Mouse (Mus musculus) CH12.LX (cell line): ENCODE measurements around the gene Ebf1.

Experiments
- BHLHE40 ChIP-seq: IDR thresholded peaks from 2 replicates; pipeline ENCODE4 v1.6.1; 2011; ENCODE audit warnings: mild to moderate bottlenecking, low read depth, low read length, improper control_type of control experiment
- CTCF ChIP-seq, 2 experiments: IDR thresholded peaks in 1 of 2; conservative IDR thresholded peaks in 1 of 2; 2 replicates each; pipeline ENCODE4 v1.5.1; 2011 to 2012; ENCODE audit warnings: low read depth in 2 of 2, low read length in 2 of 2, improper control_type of control experiment in 1 of 2, inconsistent platforms in 1 of 2, mild to moderate bottlenecking in 1 of 2, moderate library complexity in 1 of 2
- JUN ChIP-seq: IDR thresholded peaks from 2 replicates; pipeline ENCODE4 v1.6.1; 2011; ENCODE audit warnings: low read depth, mild to moderate bottlenecking, low read length, improper control_type of control experiment, moderate library complexity; ENCODE audit not compliant: insufficient read depth
- TBP ChIP-seq: conservative IDR thresholded peaks from 2 replicates; pipeline ENCODE4 v1.6.1; 2011; ENCODE audit warnings: low read depth, low read length, improper control_type of control experiment
- TCF12 ChIP-seq: IDR thresholded peaks from 2 replicates; pipeline ENCODE4 v1.6.1; 2014; ENCODE audit warnings: low read depth, mild to moderate bottlenecking, inconsistent platforms, low read length, improper control_type of control experiment
- UBTF ChIP-seq: IDR thresholded peaks from 2 replicates; pipeline ENCODE4 v1.6.1; 2012; ENCODE audit warnings: low read depth, mild to moderate bottlenecking, inconsistent platforms, low read length, improper control_type of control experiment, moderate library complexity
- USF1 ChIP-seq: IDR thresholded peaks from 2 replicates; pipeline ENCODE4 v1.6.1; 2014; ENCODE audit warnings: low read depth, mild to moderate bottlenecking, inconsistent platforms, low read length, improper control_type of control experiment
- ZKSCAN1 ChIP-seq: IDR thresholded peaks from 2 replicates; pipeline ENCODE4 v1.6.1; 2012; ENCODE audit warnings: low read depth, inconsistent platforms, low read length, improper control_type of control experiment, borderline replicate concordance
- ZMIZ1 ChIP-seq: IDR thresholded peaks from 2 replicates; pipeline ENCODE4 v1.6.1; 2012; ENCODE audit warnings: low read depth, mild to moderate bottlenecking, inconsistent platforms, low read length, improper control_type of control experiment

DNA sequence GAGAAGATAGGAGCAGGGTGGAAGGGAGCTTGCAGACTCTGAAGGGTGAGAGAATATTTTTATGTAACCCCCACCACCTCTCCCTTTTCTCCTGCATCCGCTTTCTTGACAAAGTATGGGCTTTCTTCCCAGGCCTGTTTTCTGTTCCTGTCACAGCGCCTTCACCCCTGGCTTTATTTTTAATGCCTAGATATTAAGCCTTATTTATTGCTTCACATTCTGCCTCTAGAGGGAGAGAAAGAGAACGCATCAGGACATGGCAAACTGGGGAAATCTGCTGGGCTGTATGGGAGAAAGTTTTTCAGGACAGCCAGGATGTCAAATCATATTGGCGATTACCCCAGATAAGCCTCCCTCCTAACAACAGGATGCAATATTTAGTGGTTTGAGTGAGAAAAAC lies 49.6 kb downstream of the Ebf1 start:
- TF ChIP-seq ZMIZ1, result no peak
- no peak for TF ChIP-seq ZKSCAN1
- no peak for TF ChIP-seq TCF12
- TF ChIP-seq USF1, result no peak
- TF ChIP-seq CTCF (conservative IDR thresholded peaks at IDR 0.05 in 1 of 2, IDR thresholded peaks at IDR 0.05 in 1 of 2; ENCODE audit: low read depth in 2 of 2, low read length in 2 of 2), result peak; percentile 9 to 30; a peak in 2 of 4 replicates
- no peak for TF ChIP-seq UBTF
- TF ChIP-seq TBP, result no peak
- no peak for TF ChIP-seq JUN
- TF ChIP-seq BHLHE40, result no peak
